Mouse (Mus musculus): Measurements from ENCODE around the gene E2f6. TPM values are rescaled to one million over a fixed set of nuclear protein-coding genes. Genes with fewer than 3 reads are reported as not detected.

E2f6 gene
- polyA plus RNA-seq, 1 experiment from 2014 or later, result 77.4 TPM

GRCm38 (mm10) chr12:16848501-16848900, 37.7 kb downstream of the E2f6 start:
- no peaks in the 10 kb centered on the region; the same call in 1 of the 2 replicates for H3K9me3 ChIP-seq (ENCODE audit: control insufficient read depth, low read length)
- H3K4me1 ChIP-seq (replicated peaks; ENCODE audit: control insufficient read depth, insufficient read depth, low read length), result no peaks in the 10 kb centered on the region; the same call in 1 of the 2 replicates
- no peak overlapping the region for H3K4me2 ChIP-seq (ENCODE audit: low read depth, low read length, severe bottlenecking)
- no peak overlapping the region for H3K4me3 ChIP-seq (ENCODE audit: low read depth, low read length)
- H3K27ac ChIP-seq (ENCODE audit: low read depth, low read length), result no peak overlapping the region
- ATAC-seq (replicated peaks; ENCODE audit: low FRiP score), result no peak
- no peaks in the 10 kb centered on the region for H3K36me3 ChIP-seq (ENCODE audit: control insufficient read depth, insufficient read depth, low read length)
- no peak overlapping the region for H3K9ac ChIP-seq (ENCODE audit: low read length)
- H3K27me3 ChIP-seq (ENCODE audit: control insufficient read depth, insufficient read depth, low read length), result no peaks in the 10 kb centered on the region
- WGBS, result 79% methylated on average over 2 of the region's 2 CpGs
- DNase-seq (ENCODE audit: low spot score), result no peak

- no peak for ATAC-seq (replicated peaks; ENCODE audit: low FRiP score)
- Histone ChIP-seq H3K4me1 (replicated peaks; ENCODE audit: control insufficient read depth, insufficient read depth, low read length) (no peaks in the 10 kb centered on the region; the same call in 1 of the 2 replicates), H3K36me3 (ENCODE audit: control insufficient read depth, insufficient read depth, low read length) (no peaks in the 10 kb centered on the region), H3K4me3 (ENCODE audit: low read depth, low read length) (no peak overlapping the region), H3K4me2 (ENCODE audit: low read depth, low read length, severe bottlenecking) (no peak overlapping the region), H3K27ac (ENCODE audit: low read depth, low read length) (no peak overlapping the region), H3K27me3 (ENCODE audit: control insufficient read depth, insufficient read depth, low read length) (no peaks in the 10 kb centered on the region), H3K9me3 (ENCODE audit: control insufficient read depth, low read length) (no peaks in the 10 kb centered on the region; the same call in 1 of the 2 replicates), H3K9ac (ENCODE audit: low read length) (no peak overlapping the region)
- 77% methylated on average over 2 of the region's 2 CpGs for WGBS
- DNase-seq (ENCODE audit: low spot score), result no peak
These were observed 39.1 kb downstream of the E2f6 start for GRCm38 (mm10) chr12:16849821-16850220.

DNA sequence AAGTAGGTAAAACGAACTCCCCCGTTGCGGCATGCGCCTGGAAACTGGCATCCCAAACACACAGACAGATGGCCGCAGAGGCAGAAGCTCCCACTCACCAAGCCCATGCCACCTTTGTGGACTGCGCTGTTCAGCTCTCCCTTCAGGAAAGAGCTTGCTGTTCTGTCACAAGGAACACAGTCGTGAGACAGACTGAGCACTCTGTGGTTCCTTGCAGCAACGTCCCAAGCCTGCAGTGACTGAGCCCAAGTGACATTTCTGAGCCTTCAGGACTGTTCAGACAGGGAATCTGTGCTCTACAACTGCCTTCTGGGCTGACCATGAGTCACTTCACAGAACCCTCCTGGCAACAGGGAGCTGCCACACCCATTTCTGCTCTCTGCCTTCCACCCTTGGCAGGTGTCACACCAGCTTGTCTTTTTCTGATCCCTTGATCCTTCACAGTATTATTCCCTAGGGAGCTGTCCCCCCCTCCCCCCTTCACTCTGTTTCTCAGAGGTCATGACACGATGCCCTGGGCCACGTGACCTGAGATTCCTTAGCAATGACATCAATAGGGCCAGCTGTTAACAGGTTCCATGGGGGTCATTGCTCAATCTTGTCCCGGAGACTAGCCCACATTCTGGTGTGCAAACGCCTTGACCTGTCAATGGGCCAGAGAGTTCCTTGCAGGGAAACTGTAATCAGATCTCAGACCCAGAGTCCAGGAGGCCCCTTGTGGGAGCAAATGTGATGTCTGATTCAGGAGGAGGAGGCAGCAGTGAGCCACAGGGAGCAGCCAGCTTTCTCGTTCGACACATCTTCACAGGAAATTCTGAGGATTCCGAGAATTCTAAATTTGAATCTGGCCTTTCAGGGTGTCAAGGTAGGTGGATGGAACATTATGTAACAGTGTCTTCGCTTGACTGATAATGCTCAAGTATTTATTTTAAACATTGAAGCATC, 39.9 kb downstream of the E2f6 start:
- Histone ChIP-seq H3K4me1 (replicated peaks; ENCODE audit: control insufficient read depth, insufficient read depth, low read length) (peaks cover 1% of the 10 kb centered on the region; the same call in 1 of the 2 replicates), H3K9me3 (ENCODE audit: control insufficient read depth, low read length) (no peaks in the 10 kb centered on the region; the same call in 1 of the 2 replicates), H3K27me3 (ENCODE audit: control insufficient read depth, insufficient read depth, low read length) (no peaks in the 10 kb centered on the region), H3K36me3 (ENCODE audit: control insufficient read depth, insufficient read depth, low read length) (no peaks in the 10 kb centered on the region), H3K4me2 (ENCODE audit: low read depth, low read length, severe bottlenecking) (no peak overlapping the region), H3K27ac (ENCODE audit: low read depth, low read length) (no peak overlapping the region), H3K9ac (ENCODE audit: low read length) (no peak overlapping the region), H3K4me3 (ENCODE audit: low read depth, low read length) (no peak overlapping the region)
- 50% methylated on average over 16 of the region's 16 CpGs for WGBS
- DNase-seq (ENCODE audit: low spot score) (no peak), ATAC-seq (replicated peaks; ENCODE audit: low FRiP score) (no peak)

DNA sequence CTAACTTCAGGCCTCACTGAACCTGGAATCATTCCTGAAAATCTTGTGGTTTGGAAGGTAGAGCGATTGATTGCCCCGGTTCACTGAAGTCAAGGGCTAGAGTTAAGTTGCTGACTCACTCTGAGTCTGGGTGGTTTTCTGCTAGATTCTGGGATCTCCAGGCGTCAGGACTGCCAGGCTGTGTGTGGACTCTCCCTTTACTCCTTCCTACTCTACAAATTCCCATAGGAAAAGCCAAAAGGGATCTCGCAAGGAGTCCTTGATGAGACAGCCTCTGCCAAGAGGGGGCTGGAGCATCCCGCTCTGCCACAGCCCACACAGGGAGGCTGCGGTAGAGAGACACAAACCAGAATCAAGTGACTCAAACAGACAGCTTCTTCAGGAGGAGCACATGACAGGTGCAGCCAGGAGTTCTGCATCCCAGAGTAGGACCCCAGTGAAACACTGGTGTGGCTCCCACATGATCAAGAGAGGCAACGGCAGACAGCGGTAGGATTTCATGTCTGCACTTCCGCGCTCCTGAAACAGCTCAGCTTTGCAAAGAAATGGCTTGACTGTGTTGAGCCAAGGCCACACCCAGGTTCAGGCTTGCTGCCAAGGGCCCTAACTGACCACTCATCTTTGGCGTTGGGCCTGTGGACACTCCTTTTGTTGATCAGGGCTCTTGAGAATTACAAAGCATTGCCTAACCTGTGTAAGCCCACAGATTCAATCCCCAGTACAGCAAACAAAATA, 42.8 kb downstream of the E2f6 start:
- Histone ChIP-seq H3K4me3 (ENCODE audit: low read depth, low read length) (no peak overlapping the region), H3K9ac (ENCODE audit: low read length) (no peak overlapping the region), H3K4me2 (ENCODE audit: low read depth, low read length, severe bottlenecking) (no peak overlapping the region), H3K27me3 (ENCODE audit: control insufficient read depth, insufficient read depth, low read length) (no peaks in the 10 kb centered on the region), H3K9me3 (ENCODE audit: control insufficient read depth, low read length) (no peaks in the 10 kb centered on the region), H3K27ac (ENCODE audit: low read depth, low read length) (no peak overlapping the region), H3K36me3 (ENCODE audit: control insufficient read depth, insufficient read depth, low read length) (no peaks in the 10 kb centered on the region), H3K4me1 (replicated peaks; ENCODE audit: control insufficient read depth, insufficient read depth, low read length) (peaks cover 2% of the 10 kb centered on the region; the same call in 1 of the 2 replicates)
- 88% methylated on average over 11 of the region's 11 CpGs for WGBS
- no peak for DNase-seq (ENCODE audit: low spot score)
- no peak for ATAC-seq (replicated peaks; ENCODE audit: low FRiP score)

DNA sequence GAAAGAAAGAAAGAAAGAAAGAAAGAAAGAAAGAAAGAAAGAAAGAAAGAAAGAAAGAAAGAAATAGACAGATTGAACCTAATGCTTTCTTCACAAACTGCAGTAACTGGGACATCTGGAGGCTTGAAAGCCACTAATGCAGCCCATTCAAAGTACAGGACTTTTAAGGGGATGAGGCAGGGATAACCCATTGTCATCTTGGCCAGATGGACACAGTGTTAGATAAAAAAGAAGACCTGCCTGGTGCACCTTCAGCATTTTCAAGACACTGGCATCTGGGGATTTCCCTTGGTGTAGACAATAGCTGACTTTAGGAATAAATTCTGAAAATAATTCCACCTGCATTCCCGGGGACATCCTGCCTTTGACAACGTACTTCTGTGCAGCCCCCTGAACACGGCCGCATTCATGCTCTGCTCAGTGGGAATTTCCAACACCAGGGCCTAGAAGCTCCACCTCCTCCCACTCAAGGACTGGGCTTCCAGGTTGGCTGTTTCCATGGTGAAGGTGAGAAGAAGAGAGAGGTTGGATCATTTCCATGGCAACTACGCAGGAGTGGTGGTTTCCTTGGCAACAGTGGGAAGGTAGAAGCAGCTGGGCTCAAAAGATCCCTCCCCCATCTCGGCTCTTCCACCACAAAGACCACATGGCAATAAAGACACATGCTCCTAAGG, 45.0 kb downstream of the E2f6 start:
- Histone ChIP-seq H3K27ac (ENCODE audit: low read depth, low read length) (peak overlapping the region; percentile 70), H3K4me3 (ENCODE audit: low read depth, low read length) (no peak overlapping the region), H3K9me3 (ENCODE audit: control insufficient read depth, low read length) (no peaks in the 10 kb centered on the region), H3K4me2 (ENCODE audit: low read depth, low read length, severe bottlenecking) (no peak overlapping the region), H3K4me1 (replicated peaks; ENCODE audit: control insufficient read depth, insufficient read depth, low read length) (peaks cover 2% of the 10 kb centered on the region; the same call in 1 of the 2 replicates), H3K9ac (ENCODE audit: low read length) (no peak overlapping the region), H3K27me3 (ENCODE audit: control insufficient read depth, insufficient read depth, low read length) (no peaks in the 10 kb centered on the region), H3K36me3 (ENCODE audit: control insufficient read depth, insufficient read depth, low read length) (no peaks in the 10 kb centered on the region)
- ATAC-seq (replicated peaks; ENCODE audit: low FRiP score) (peak; percentile 92), DNase-seq (ENCODE audit: low spot score) (peak; percentile 65)
- 9% methylated on average over 6 of the region's 6 CpGs for WGBS

DNA sequence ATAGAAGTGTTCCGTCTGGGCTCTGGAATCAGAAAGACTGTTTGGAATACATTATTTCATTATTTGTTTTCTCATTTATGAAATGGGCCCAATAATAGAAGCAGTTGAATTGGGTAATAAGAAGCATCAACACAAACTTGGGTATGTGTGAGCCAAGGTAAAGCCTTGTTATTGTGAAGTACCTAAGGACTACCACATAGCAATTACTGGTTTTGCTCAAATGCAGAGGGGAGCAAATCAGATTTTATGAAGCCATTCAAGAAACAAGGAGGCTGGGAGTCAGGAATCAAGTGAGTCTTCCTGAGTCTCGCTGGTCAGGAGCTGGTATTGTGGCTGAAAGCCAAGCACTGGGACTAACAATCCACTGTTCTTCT, 45.5 kb downstream of the E2f6 start:
- Histone ChIP-seq H3K4me2 (ENCODE audit: low read depth, low read length, severe bottlenecking) (no peak overlapping the region), H3K4me1 (replicated peaks; ENCODE audit: control insufficient read depth, insufficient read depth, low read length) (peaks cover 2% of the 10 kb centered on the region; the same call in 1 of the 2 replicates), H3K27ac (ENCODE audit: low read depth, low read length) (0 out of 2 replicates have a peak overlapping the region, but pooled peaks have one; percentile 0), H3K9me3 (ENCODE audit: control insufficient read depth, low read length) (no peaks in the 10 kb centered on the region), H3K9ac (ENCODE audit: low read length) (no peak overlapping the region), H3K4me3 (ENCODE audit: low read depth, low read length) (no peak overlapping the region), H3K27me3 (ENCODE audit: control insufficient read depth, insufficient read depth, low read length) (no peaks in the 10 kb centered on the region), H3K36me3 (ENCODE audit: control insufficient read depth, insufficient read depth, low read length) (no peaks in the 10 kb centered on the region)
- WGBS, result 48% methylated on average over 2 of the region's 2 CpGs
- DNase-seq (ENCODE audit: low spot score) (no peak), ATAC-seq (replicated peaks; ENCODE audit: low FRiP score) (no peak; the same call in 1 of the 2 replicates)

DNA sequence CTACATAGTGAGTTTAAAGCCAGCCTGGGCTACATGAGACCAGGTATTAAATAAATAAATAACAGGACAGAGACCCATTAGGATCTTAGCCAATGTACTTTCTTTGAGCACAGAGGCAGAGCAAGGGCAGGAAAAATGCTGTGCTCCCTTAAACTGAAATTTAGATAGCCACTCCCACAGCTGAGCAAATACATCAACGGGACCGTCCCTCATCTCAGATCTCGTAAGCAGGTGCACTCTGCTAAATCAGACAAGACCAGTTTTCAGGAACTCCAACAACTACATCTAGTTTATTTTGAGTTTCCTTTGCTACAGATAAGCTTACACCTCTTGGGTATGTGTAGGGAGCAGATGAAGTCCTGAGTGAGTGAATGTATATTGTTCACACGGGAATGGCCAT, 47.3 kb downstream of the E2f6 start:
- Histone ChIP-seq H3K4me1 (replicated peaks; ENCODE audit: control insufficient read depth, insufficient read depth, low read length) (peaks cover 2% of the 10 kb centered on the region; the same call in 1 of the 2 replicates), H3K27me3 (ENCODE audit: control insufficient read depth, insufficient read depth, low read length) (no peaks in the 10 kb centered on the region), H3K27ac (ENCODE audit: low read depth, low read length) (no peak overlapping the region), H3K4me3 (ENCODE audit: low read depth, low read length) (no peak overlapping the region), H3K4me2 (ENCODE audit: low read depth, low read length, severe bottlenecking) (no peak overlapping the region), H3K9ac (ENCODE audit: low read length) (no peak overlapping the region), H3K36me3 (ENCODE audit: control insufficient read depth, insufficient read depth, low read length) (no peaks in the 10 kb centered on the region), H3K9me3 (ENCODE audit: control insufficient read depth, low read length) (no peaks in the 10 kb centered on the region)
- 92% methylated on average over 4 of the region's 4 CpGs for WGBS
- DNase-seq (ENCODE audit: low spot score), result no peak
- no peak for ATAC-seq (replicated peaks; ENCODE audit: low FRiP score)

- DNase-seq (ENCODE audit: low spot score) (no peak), ATAC-seq (replicated peaks; ENCODE audit: low FRiP score) (no peak)
- no peak overlapping the region for H3K9ac ChIP-seq (ENCODE audit: low read length)
- no peaks in the 10 kb centered on the region for H3K27me3 ChIP-seq (ENCODE audit: control insufficient read depth, insufficient read depth, low read length)
- H3K27ac ChIP-seq (ENCODE audit: low read depth, low read length), result no peak overlapping the region
- H3K4me1 ChIP-seq (replicated peaks; ENCODE audit: control insufficient read depth, insufficient read depth, low read length), result peaks cover 2% of the 10 kb centered on the region; the same call in 1 of the 2 replicates
- 86% methylated on average over 2 of the region's 2 CpGs for WGBS
- H3K9me3 ChIP-seq (ENCODE audit: control insufficient read depth, low read length), result no peaks in the 10 kb centered on the region
- no peak overlapping the region for H3K4me2 ChIP-seq (ENCODE audit: low read depth, low read length, severe bottlenecking)
- H3K36me3 ChIP-seq (ENCODE audit: control insufficient read depth, insufficient read depth, low read length), result no peaks in the 10 kb centered on the region
- no peak overlapping the region for H3K4me3 ChIP-seq (ENCODE audit: low read depth, low read length)
These were observed 49.0 kb downstream of the E2f6 start for GRCm38 (mm10) chr12:16859781-16860180.

Measured in forebrain, embryonic 11.5 days (tissue).